Mouse (Mus musculus) heart, embryonic 15.5 days (tissue): ENCODE results near the gene Echs1. TPM values are rescaled to one million over a fixed set of nuclear protein-coding genes. Genes with fewer than 3 reads are reported as not detected.
A peak's percentile ranks its signal among the peaks of the same experiment; 100 is the strongest.

Experiments used
- ATAC-seq: fragments of 200-750 bp; cut with Nextera tagmentation; replicated peaks from 2 replicates; pipeline ENCODE4 v1.8.0; 2017; ENCODE audit warnings: low read depth, moderate TSS enrichment; ENCODE audit not compliant: insufficient number of reproducible peaks, insufficient read depth, low FRiP score
- H3K27ac ChIP-seq: fragments of 300-500 bp; sonication (generic); 2 replicates; pipeline ENCODE4 v1.5.1; 2015; ENCODE audit warnings: mild to moderate bottlenecking, inconsistent platforms
- H3K27me3 ChIP-seq: fragments of 300-500 bp; sonication (generic); 2 replicates; pipeline ENCODE4 v1.6.1; 2015; ENCODE audit warnings: inconsistent platforms
- H3K36me3 ChIP-seq: fragments of 300-500 bp; sonication (generic); 2 replicates; pipeline ENCODE4 v1.6.1; 2015; ENCODE audit warnings: mild to moderate bottlenecking, inconsistent platforms
- H3K4me1 ChIP-seq: fragments of 300-500 bp; sonication (generic); replicated peaks from 2 replicates; pipeline ENCODE4 v1.6.1; 2015; ENCODE audit warnings: inconsistent platforms
- H3K4me2 ChIP-seq: fragments of 300-500 bp; sonication (generic); 2 replicates; pipeline ENCODE4 v1.6.1; 2015; ENCODE audit warnings: inconsistent platforms, mild to moderate bottlenecking, moderate library complexity
- H3K4me3 ChIP-seq: fragments of 300-500 bp; sonication (generic); 2 replicates; pipeline ENCODE4 v1.5.1; 2015; ENCODE audit warnings: mild to moderate bottlenecking, inconsistent platforms
- H3K9ac ChIP-seq: fragments of 300-500 bp; sonication (generic); 2 replicates; pipeline ENCODE4 v1.6.1; 2015; ENCODE audit warnings: mild to moderate bottlenecking, inconsistent platforms
- H3K9me3 ChIP-seq: fragments of 300-500 bp; sonication (generic); replicated peaks from 2 replicates; pipeline ENCODE4 v1.6.1; 2016; ENCODE audit warnings: inconsistent platforms
- WGBS: fragments of 180-500 bp; shearing (Covaris S2); methylation state at CpG from one replicate; pipeline ENCODE4 v1.1.7; 2015; ENCODE audit warnings: mixed read lengths; 5-methylcytosine and 5-hydroxymethylcytosine counted together
- polyA plus RNA-seq: library from polyadenylated mRNA; unstranded; fragments of >200 nt; fragmentation: Nextera tagmentation; extraction: Ambion mirVana; gene quantifications from 2 replicates; pipeline ENCODE4 v1.2.1, GENCODE M21; 2015

The Echs1 gene
- polyA plus RNA-seq = 192 and 217 TPM in 2 replicates

DNA sequence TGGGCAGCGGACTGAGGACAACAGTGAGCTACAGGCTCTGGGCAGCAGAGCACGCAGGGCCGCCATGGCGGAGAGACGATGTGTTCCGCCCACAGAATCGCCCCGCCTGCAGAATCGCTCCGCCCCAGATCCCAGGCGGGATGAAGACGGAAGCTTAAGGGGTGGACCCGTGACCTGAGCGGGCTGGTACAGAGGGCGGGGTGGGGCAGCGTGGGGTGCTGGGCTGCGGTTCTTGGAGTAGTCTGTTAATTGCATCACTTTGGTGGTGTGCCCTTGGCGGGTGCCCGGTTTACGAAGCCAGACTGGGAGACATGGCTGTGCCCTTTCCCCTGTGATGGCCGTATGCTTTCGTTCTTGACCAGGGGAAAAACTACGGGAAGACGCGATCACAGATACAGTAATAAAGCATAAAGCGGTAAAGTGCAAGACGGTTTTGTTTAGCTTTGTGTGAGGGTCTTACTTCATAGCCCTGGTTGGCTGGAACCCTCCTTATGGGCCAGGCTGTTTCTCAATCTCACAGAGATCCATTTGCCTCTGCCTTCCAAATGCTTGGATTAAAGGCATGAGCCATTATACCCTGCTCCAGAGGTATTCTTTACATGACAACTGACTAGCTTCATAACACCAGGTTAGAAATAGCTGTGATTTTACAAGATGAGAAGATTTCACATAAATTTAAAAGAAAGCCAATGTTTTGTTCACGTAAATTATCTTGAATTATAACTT is at the start of gene Echs1:
TSS of gene Echs1 (minus strand) at position 148 of the 726 bp plus-strand sequence.
- peak within 1 kb of the TSS; percentile 90 for H3K27ac ChIP-seq
- H3K27me3 ChIP-seq = no peaks in the 10 kb centered on the region
- H3K9me3 ChIP-seq = no peaks in the 10 kb centered on the region
- peak within 1 kb of the TSS; percentile 78 for H3K9ac ChIP-seq
- peak; percentile 94 for ATAC-seq
- WGBS = 3% methylated on average over 28 of the region's 28 CpGs
- peaks cover 14% of the 10 kb centered on the region for H3K36me3 ChIP-seq
- H3K4me2 ChIP-seq = peak within 1 kb of the TSS; percentile 71
- 0 out of 2 replicates have a peak, but pooled peaks cover 3% of the 10 kb centered on the region for H3K4me1 ChIP-seq
- H3K4me3 ChIP-seq = peak within 1 kb of the TSS; percentile 77

DNA sequence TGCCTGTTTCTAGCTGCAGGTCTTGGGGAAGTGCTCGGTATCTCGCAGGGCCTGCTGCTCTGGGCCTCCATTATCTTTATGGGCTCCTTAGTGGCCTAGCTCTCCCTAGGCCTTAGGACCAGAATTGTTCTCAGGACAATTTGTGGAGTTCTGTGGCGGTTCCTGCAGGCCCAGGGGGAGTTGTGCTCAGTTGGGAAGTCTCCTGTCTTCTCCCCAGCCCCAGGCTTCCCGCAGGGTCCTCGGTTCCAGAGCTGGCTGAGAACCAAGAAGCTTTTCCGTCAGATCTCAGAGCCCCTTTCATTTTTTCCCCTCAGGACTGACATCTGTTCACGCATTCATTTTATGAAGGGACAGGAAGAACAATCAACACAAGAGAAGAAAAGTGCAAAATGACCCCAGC is 48.4 kb upstream of the Echs1 start, which contains the start of gene Olfr522:
TSS of gene Olfr522 (minus strand) at position 101 of the 400 bp plus-strand sequence.
- H3K9me3 ChIP-seq = no peaks in the 10 kb centered on the region
- H3K36me3 ChIP-seq = no peaks in the 10 kb centered on the region
- H3K27ac ChIP-seq = no peak within 1 kb of the TSS
- no peak within 1 kb of the TSS for H3K4me3 ChIP-seq
- no peak for ATAC-seq
- WGBS = 65% methylated on average over 7 of the region's 7 CpGs
- H3K9ac ChIP-seq = no peak within 1 kb of the TSS
- H3K4me2 ChIP-seq = no peak within 1 kb of the TSS
- H3K4me1 ChIP-seq = no peaks in the 10 kb centered on the region
- H3K27me3 ChIP-seq = no peaks in the 10 kb centered on the region; the same call in 1 of the 2 replicates

DNA sequence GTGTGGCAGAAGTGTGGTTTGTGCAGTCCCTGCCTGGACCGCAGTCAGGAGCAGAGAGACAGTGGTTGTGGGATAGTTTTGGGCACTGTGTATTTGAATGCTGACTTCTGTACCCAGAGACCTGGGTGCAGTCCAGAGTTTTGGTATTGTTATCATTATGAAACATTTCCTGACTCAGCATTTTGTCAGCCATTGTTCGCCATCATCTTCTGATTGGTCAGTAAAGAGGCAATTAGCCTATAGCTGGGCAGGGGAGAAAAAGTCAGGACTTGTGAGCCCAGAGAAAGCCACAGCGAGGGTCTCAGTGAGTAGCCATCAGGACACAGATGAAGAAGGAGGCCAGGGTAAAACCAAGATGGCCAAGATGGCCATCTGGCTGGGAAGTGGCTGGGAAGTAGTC is 44.1 kb upstream of the Echs1 start:
- no peak overlapping the region for H3K4me3 ChIP-seq
- no peak overlapping the region for H3K9ac ChIP-seq
- no peaks in the 10 kb centered on the region for H3K36me3 ChIP-seq
- peaks cover 17% of the 10 kb centered on the region for H3K27me3 ChIP-seq
- no peak overlapping the region for H3K27ac ChIP-seq
- H3K4me2 ChIP-seq = no peak overlapping the region
- no peaks in the 10 kb centered on the region for H3K9me3 ChIP-seq
- ATAC-seq = no peak
- 73% methylated on average over 3 of the region's 3 CpGs for WGBS
- no peaks in the 10 kb centered on the region for H3K4me1 ChIP-seq

DNA sequence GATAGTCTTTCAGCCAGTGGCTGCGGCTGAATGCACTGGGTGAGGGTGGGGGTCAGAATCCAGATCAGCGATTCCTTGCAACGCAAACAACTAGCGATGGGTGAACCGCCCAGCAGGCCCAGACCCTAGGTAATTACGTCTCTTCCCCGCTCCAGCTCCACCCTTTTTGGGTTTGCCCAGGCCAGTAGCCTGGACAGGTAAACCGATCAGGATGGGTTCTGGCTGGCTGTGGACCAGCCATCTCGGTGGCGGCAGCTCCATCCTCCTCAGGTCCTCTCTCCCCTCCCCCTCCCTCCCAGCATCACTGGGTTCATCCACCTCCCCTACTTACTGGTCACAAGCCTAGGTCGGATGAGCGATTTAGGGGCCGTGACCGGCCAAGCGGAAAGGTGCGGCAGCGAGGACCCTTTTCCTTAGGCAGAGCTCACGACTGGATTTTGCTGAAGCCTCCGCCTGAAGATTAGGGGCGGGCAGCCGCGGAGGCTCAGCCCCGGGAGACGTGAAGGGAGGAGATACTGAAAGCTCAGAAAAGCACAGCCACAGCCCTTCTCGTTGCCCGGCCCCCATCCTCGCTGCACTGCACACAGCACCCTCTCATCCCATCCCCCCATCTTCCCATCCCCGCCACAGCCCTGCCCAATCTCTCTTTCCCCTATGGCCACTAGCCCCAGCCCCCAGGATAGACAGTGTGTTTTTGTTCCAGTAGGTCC is 38.1 kb upstream of the Echs1 start, which contains the start of gene Sprn:
TSS of gene Sprn (minus strand) at position 660 of the 710 bp plus-strand sequence.
- Histone ChIP-seq H3K27me3 (peaks cover 55% of the 10 kb centered on the region), H3K4me1 (peaks cover 12% of the 10 kb centered on the region)
- WGBS = 5% methylated on average over 28 of the region's 28 CpGs

DNA sequence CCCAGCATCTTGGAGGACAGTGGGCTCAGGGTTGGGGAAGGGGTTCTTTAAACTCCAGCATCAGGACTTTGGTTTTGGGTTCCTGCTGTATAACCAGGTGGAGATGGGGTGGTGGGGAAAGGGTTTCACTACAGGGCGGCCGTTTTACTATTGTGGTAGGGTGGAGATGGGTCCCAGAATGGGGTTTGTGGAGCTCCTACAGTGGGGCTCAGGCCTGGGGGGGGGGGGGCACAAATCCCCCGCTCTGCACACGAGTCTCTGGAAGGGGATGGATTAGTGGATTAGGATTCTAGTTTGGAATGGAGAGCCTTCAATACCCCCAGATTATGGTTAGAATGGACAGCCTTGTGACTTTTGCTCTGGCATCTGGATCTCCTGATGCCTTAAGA is 37.5 kb upstream of the Echs1 start:
- Histone ChIP-seq H3K9ac (no peak overlapping the region), H3K36me3 (no peaks in the 10 kb centered on the region), H3K4me3 (no peak overlapping the region), H3K4me2 (peak overlapping the region; percentile 48; the same call in 1 of the 2 replicates), H3K27ac (no peak overlapping the region), H3K27me3 (peaks cover 53% of the 10 kb centered on the region), H3K4me1 (peaks cover 12% of the 10 kb centered on the region), H3K9me3 (no peaks in the 10 kb centered on the region)
- 20% methylated on average over 4 of the region's 4 CpGs for WGBS
- no peak for ATAC-seq

More for the DNA sequence above, 38.1 kb upstream of the Echs1 start, which contains the start of gene Sprn:
- ATAC-seq = no peak
- no peaks in the 10 kb centered on the region for H3K36me3 ChIP-seq
- H3K4me3 ChIP-seq = peak within 1 kb of the TSS; percentile 31
- peak within 1 kb of the TSS; percentile 48 for H3K4me2 ChIP-seq
- no peak within 1 kb of the TSS for H3K9ac ChIP-seq
- H3K27ac ChIP-seq = no peak within 1 kb of the TSS
- H3K9me3 ChIP-seq = no peaks in the 10 kb centered on the region

DNA sequence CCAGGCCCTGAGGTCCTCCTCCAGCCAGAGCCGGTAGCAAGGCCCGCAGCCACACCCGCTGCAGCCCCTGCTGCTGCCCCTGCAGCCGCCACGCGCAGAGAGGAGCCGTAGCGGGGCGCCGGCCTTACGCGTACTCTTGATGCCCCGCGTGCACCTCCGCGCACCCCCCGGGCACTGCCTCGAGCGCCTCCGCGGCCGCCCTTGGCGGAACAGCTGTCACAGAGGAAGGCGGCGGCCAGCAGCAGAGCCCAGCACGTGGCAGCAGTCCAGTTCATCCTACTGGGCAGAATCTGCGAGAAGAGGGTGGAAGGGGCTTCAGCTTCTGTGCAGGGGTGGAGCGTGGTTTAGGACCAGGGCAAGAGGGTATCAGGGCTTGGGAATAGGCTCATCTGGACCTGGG is 37.1 kb upstream of the Echs1 start:
- WGBS = 4% methylated on average over 28 of the region's 28 CpGs
- H3K36me3 ChIP-seq = no peaks in the 10 kb centered on the region

DNA sequence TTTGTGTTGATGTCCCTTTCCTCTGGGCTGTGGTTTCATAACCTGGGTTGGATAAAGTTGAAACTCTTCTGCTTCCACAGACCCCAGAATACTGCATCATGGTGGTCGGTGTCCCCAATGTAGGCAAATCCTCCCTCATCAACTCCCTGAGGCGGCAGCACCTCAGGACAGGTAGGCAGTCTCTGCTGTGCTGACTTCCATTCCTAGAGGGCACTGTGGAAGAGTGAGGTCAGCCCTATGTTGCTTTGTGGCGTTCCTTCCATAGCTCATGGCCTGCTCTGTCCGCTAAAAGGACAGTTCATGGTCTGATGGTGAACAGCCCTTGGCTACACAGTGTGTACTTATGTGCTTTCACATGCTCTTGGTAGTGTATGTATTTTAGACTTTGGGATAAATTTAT is 28.3 kb upstream of the Echs1 start:
- WGBS = 85% methylated on average over 4 of the region's 4 CpGs
- H3K27me3 ChIP-seq = no peaks in the 10 kb centered on the region
- H3K4me1 ChIP-seq = no peaks in the 10 kb centered on the region
- H3K9me3 ChIP-seq = no peaks in the 10 kb centered on the region
- H3K36me3 ChIP-seq = no peaks in the 10 kb centered on the region; the same call in 1 of the 2 replicates
- no peak overlapping the region for H3K9ac ChIP-seq
- ATAC-seq = no peak
- H3K27ac ChIP-seq = no peak overlapping the region
- no peak overlapping the region for H3K4me2 ChIP-seq
- no peak overlapping the region for H3K4me3 ChIP-seq

More for the DNA sequence above, 37.1 kb upstream of the Echs1 start:
- H3K4me1 ChIP-seq = peaks cover 12% of the 10 kb centered on the region
- peak overlapping the region; percentile 58 for H3K4me2 ChIP-seq
- peak overlapping the region; percentile 15; the same call in 1 of the 2 replicates for H3K9ac ChIP-seq
- H3K4me3 ChIP-seq = peak overlapping the region; percentile 34
- peaks cover 49% of the 10 kb centered on the region for H3K27me3 ChIP-seq
- no peak overlapping the region for H3K27ac ChIP-seq
- no peak; the same call in 1 of the 2 replicates for ATAC-seq
- H3K9me3 ChIP-seq = no peaks in the 10 kb centered on the region

DNA sequence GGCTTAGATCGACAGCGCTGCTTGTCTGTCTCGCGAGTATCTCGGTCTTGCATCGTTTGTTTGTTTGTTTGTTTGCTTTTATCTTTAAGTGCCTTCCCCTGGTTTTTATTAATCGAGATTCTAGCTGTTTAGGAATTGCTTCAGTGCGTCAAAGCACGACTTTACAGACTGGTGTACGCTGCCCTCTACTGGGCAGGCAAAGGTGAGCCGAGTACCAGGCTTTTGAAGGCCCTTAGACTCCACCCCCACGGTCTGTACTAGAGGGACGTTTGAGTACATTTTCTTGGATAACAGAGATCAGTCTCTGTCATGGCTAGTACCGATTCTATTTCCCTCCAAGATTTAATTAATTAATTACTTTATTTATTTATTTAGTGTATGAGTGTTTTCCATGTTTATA is 25.1 kb upstream of the Echs1 start:
- 5% methylated on average over 14 of the region's 14 CpGs for WGBS
- no peak for ATAC-seq
- Histone ChIP-seq H3K4me1 (peaks cover 7% of the 10 kb centered on the region), H3K9ac (no peak overlapping the region), H3K4me3 (no peak overlapping the region), H3K36me3 (no peaks in the 10 kb centered on the region), H3K9me3 (no peaks in the 10 kb centered on the region), H3K27me3 (no peaks in the 10 kb centered on the region), H3K4me2 (no peak overlapping the region), H3K27ac (no peak overlapping the region)

DNA sequence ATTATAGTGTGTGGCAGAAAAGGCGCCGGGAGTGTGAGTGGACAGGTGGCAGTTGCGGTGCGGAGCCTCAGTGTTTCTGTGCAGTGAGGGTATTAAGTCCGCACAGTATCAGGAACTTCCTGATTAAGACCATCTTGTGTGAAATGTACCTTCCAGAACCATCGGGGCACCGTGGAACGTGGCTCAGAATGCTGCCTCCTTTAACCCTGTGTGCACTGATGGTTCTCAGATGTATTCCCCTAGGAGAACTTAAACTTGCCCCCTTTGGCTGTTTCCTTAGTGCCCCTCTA is 21.7 kb upstream of the Echs1 start:
- H3K9ac ChIP-seq = peak overlapping the region; percentile 91
- WGBS = 0% methylated on average over 8 of the region's 8 CpGs
- no peak for ATAC-seq
- no peaks in the 10 kb centered on the region for H3K27me3 ChIP-seq
- H3K36me3 ChIP-seq = no peaks in the 10 kb centered on the region
- peak overlapping the region; percentile 84 for H3K4me2 ChIP-seq
- H3K4me3 ChIP-seq = peak overlapping the region; percentile 81
- H3K4me1 ChIP-seq = peaks cover 7% of the 10 kb centered on the region
- peak overlapping the region; percentile 84 for H3K27ac ChIP-seq
- no peaks in the 10 kb centered on the region for H3K9me3 ChIP-seq

DNA sequence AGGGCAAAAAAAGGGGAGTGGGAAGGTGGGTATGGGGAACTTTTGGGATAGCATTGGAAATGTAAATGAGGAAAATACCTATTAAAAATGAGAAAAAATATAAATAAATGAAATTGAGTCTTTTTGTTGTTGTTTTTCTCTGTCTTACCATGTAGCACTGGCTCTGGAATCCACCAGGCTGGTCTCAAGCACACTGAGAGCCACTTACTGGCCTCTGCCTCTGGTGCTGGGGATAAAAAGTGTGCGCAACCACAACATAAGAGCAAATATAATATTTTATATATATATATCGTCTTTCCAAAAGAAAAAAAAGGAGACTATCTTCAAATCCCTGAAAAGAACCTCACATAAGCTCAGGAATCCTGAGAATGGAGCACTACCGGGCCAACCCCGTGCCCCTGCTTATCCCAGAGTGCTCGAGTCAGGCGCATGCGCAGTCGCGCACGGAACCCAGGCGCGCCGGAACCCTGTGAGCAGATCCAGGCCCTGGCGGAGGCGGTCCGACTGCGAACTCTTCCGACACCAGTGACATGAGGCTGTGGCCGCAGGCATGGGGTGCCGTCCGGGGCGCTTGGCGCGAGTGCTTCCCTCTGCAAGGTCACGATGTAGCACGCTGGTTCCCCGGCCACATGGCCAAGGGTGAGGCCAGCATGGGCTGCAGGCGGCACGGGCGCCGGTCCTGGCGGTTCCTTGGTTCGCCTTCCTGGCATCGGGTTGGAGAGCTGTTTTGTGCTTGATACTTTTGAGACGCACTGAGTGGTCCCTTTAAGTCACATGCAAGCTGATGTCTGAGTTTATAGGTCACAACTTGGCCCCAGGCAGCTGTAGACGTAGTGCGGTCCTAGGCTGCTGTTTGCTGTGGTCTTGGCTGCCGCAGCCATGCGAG is 21.1 kb upstream of the Echs1 start, which contains the start of gene Mtg1:
TSS of gene Mtg1 (plus strand) at position 430 of the 886 bp plus-strand sequence.
- Histone ChIP-seq H3K4me2 (peak within 1 kb of the TSS; percentile 84), H3K36me3 (no peaks in the 10 kb centered on the region)
- peak; percentile 97 for ATAC-seq

More for the DNA sequence above, 21.1 kb upstream of the Echs1 start, which contains the start of gene Mtg1:
- no peaks in the 10 kb centered on the region for H3K9me3 ChIP-seq
- peak within 1 kb of the TSS; percentile 84 for H3K27ac ChIP-seq
- peaks cover 7% of the 10 kb centered on the region for H3K4me1 ChIP-seq
- WGBS = 2% methylated on average over 39 of the region's 39 CpGs
- H3K9ac ChIP-seq = peak within 1 kb of the TSS; percentile 91
- H3K27me3 ChIP-seq = no peaks in the 10 kb centered on the region
- peak within 1 kb of the TSS; percentile 81 for H3K4me3 ChIP-seq
